Mouse (Mus musculus) embryonic facial prominence, embryonic 12.5 days (tissue): ENCODE measurements around the gene Syn3. TPM values are rescaled to one million over a fixed set of nuclear protein-coding genes. Genes with fewer than 3 reads are reported as not detected.
A peak's percentile ranks its signal among the peaks of the same experiment; 100 is the strongest.

Experiments
- ATAC-seq: fragments of 200-750 bp; cut with Nextera tagmentation; 2 replicates; pipeline ENCODE4 v1.8.0; 2017; ENCODE audit not compliant: insufficient number of reproducible peaks, insufficient read depth, low FRiP score, low TSS enrichment
- H3K27ac ChIP-seq: fragments of 300-500 bp; sonication (generic); 2 replicates; pipeline ENCODE4 v1.5.1; 2016; ENCODE audit warnings: mild to moderate bottlenecking
- H3K27me3 ChIP-seq: fragments of 300-500 bp; sonication (generic); 2 replicates; pipeline ENCODE4 v1.6.1; 2016; ENCODE audit warnings: mild to moderate bottlenecking, moderate library complexity
- H3K36me3 ChIP-seq: fragments of 300-500 bp; sonication (generic); 2 replicates; pipeline ENCODE4 v1.6.1; 2016; ENCODE audit warnings: mild to moderate bottlenecking
- H3K4me1 ChIP-seq: fragments of 300-500 bp; sonication (generic); 2 replicates; pipeline ENCODE4 v1.6.1; 2016
- H3K4me2 ChIP-seq: fragments of 300-500 bp; sonication (generic); replicated peaks from 2 replicates; pipeline ENCODE4 v1.6.1; 2016; ENCODE audit warnings: mild to moderate bottlenecking, moderate library complexity
- H3K4me3 ChIP-seq: fragments of 300-500 bp; sonication (generic); 2 replicates; pipeline ENCODE4 v1.5.1; 2016; ENCODE audit warnings: mild to moderate bottlenecking
- H3K9ac ChIP-seq: fragments of 300-500 bp; sonication (generic); 2 replicates; pipeline ENCODE4 v1.6.1; 2016; ENCODE audit warnings: mild to moderate bottlenecking, moderate library complexity
- H3K9me3 ChIP-seq: fragments of 300-500 bp; sonication (generic); 2 replicates; pipeline ENCODE4 v1.6.1; 2016; ENCODE audit warnings: mild to moderate bottlenecking, moderate library complexity
- WGBS: fragments of 180-500 bp; shearing (Covaris S2); methylation state at CpG from one replicate; pipeline ENCODE4 v1.1.7; 2016; 5-methylcytosine and 5-hydroxymethylcytosine counted together
- polyA plus RNA-seq: library from polyadenylated mRNA; unstranded; fragments of >200 nt; fragmentation: Nextera tagmentation; extraction: Ambion mirVana; gene quantifications from 2 replicates; pipeline ENCODE4 v1.2.1, GENCODE M21; 2016

The Syn3 gene
- polyA plus RNA-seq, 1 experiment from 2014 or later, result 4.0 TPM

- WGBS, result 69% methylated on average over 4 of the region's 4 CpGs
- H3K36me3 ChIP-seq, result no peaks in the 10 kb centered on the region
These were observed 12.7 kb downstream of the Syn3 start for GRCm38 (mm10) chr10:86485971-86486370.

GRCm38 (mm10) chr10:86483968-86484367, 14.7 kb downstream of the Syn3 start:
- H3K9ac ChIP-seq, result no peak overlapping the region
- no peak overlapping the region for H3K4me3 ChIP-seq
- WGBS, result 17% methylated on average over 3 of the region's 3 CpGs
- H3K4me1 ChIP-seq, result peaks cover 7% of the 10 kb centered on the region; the same call in 1 of the 2 replicates
- no peak for ATAC-seq
- no peaks in the 10 kb centered on the region for H3K9me3 ChIP-seq
- no peak overlapping the region for H3K4me2 ChIP-seq
- H3K27ac ChIP-seq, result no peak overlapping the region
- no peaks in the 10 kb centered on the region for H3K36me3 ChIP-seq
- H3K27me3 ChIP-seq, result no peaks in the 10 kb centered on the region

More at GRCm38 (mm10) chr10:86485971-86486370, 12.7 kb downstream of the Syn3 start:
- Histone ChIP-seq H3K27me3 (no peaks in the 10 kb centered on the region), H3K4me3 (no peak overlapping the region), H3K27ac (no peak overlapping the region), H3K4me2 (no peak overlapping the region), H3K9ac (no peak overlapping the region), H3K9me3 (no peaks in the 10 kb centered on the region), H3K4me1 (no peaks in the 10 kb centered on the region)
- no peak for ATAC-seq

- Histone ChIP-seq H3K9ac (no peak overlapping the region), H3K4me1 (peaks cover 7% of the 10 kb centered on the region; the same call in 1 of the 2 replicates), H3K4me2 (no peak overlapping the region), H3K4me3 (no peak overlapping the region), H3K27ac (no peak overlapping the region), H3K9me3 (no peaks in the 10 kb centered on the region), H3K27me3 (no peaks in the 10 kb centered on the region), H3K36me3 (no peaks in the 10 kb centered on the region)
- no peak for ATAC-seq
- WGBS, result 53% methylated on average over 1 of the region's 1 CpGs
These were observed 16.2 kb downstream of the Syn3 start for GRCm38 (mm10) chr10:86482496-86482895.

GRCm38 (mm10) chr10:86480711-86481110, 18.0 kb downstream of the Syn3 start:
- ATAC-seq, result no peak
- Histone ChIP-seq H3K4me1 (peaks cover 7% of the 10 kb centered on the region; the same call in 1 of the 2 replicates), H3K27me3 (no peaks in the 10 kb centered on the region), H3K4me3 (no peak overlapping the region), H3K9me3 (no peaks in the 10 kb centered on the region), H3K27ac (no peak overlapping the region), H3K9ac (no peak overlapping the region), H3K36me3 (no peaks in the 10 kb centered on the region), H3K4me2 (no peak overlapping the region)
- WGBS, result 83% methylated on average over 6 of the region's 6 CpGs

- WGBS, result 35% methylated on average over 4 of the region's 4 CpGs
- no peak overlapping the region for H3K27ac ChIP-seq
- peaks cover 7% of the 10 kb centered on the region; the same call in 1 of the 2 replicates for H3K4me1 ChIP-seq
- H3K4me2 ChIP-seq, result no peak overlapping the region
- no peak overlapping the region for H3K4me3 ChIP-seq
- H3K27me3 ChIP-seq, result no peaks in the 10 kb centered on the region
- ATAC-seq, result no peak
- no peaks in the 10 kb centered on the region for H3K9me3 ChIP-seq
- no peaks in the 10 kb centered on the region for H3K36me3 ChIP-seq
- H3K9ac ChIP-seq, result no peak overlapping the region
These were observed 19.0 kb downstream of the Syn3 start for GRCm38 (mm10) chr10:86479718-86480121.

- H3K9ac ChIP-seq, result no peak overlapping the region
- peaks cover 7% of the 10 kb centered on the region; the same call in 1 of the 2 replicates for H3K4me1 ChIP-seq
- 79% methylated on average over 7 of the region's 7 CpGs for WGBS
- no peaks in the 10 kb centered on the region for H3K9me3 ChIP-seq
- no peaks in the 10 kb centered on the region for H3K36me3 ChIP-seq
- no peak overlapping the region for H3K4me3 ChIP-seq
- H3K27me3 ChIP-seq, result no peaks in the 10 kb centered on the region
- no peak overlapping the region for H3K27ac ChIP-seq
- H3K4me2 ChIP-seq, result no peak overlapping the region
- ATAC-seq, result no peak
These were observed 22.0 kb downstream of the Syn3 start for GRCm38 (mm10) chr10:86476720-86477119.

- Histone ChIP-seq H3K27ac (no peak overlapping the region), H3K4me2 (no peak overlapping the region), H3K36me3 (no peaks in the 10 kb centered on the region), H3K4me1 (peaks cover 7% of the 10 kb centered on the region; the same call in 1 of the 2 replicates), H3K9ac (no peak overlapping the region), H3K27me3 (no peaks in the 10 kb centered on the region), H3K4me3 (no peak overlapping the region), H3K9me3 (no peaks in the 10 kb centered on the region)
- WGBS, result 88% methylated on average over 5 of the region's 5 CpGs
- no peak for ATAC-seq
These were observed 23.4 kb downstream of the Syn3 start for GRCm38 (mm10) chr10:86475270-86475669.

GRCm38 (mm10) chr10:86474176-86475154, 24.2 kb downstream of the Syn3 start:
- no peak for ATAC-seq
- H3K4me1 ChIP-seq, result peaks cover under 1% of the 10 kb centered on the region; the same call in 1 of the 2 replicates
- H3K9me3 ChIP-seq, result no peaks in the 10 kb centered on the region
- WGBS, result 52% methylated on average over 8 of the region's 8 CpGs
- H3K4me2 ChIP-seq, result no peak overlapping the region
- H3K9ac ChIP-seq, result no peak overlapping the region
- no peaks in the 10 kb centered on the region for H3K36me3 ChIP-seq
- no peak overlapping the region for H3K4me3 ChIP-seq
- no peak overlapping the region for H3K27ac ChIP-seq
- H3K27me3 ChIP-seq, result no peaks in the 10 kb centered on the region

GRCm38 (mm10) chr10:86473637-86474154, 25.0 kb downstream of the Syn3 start:
- no peaks in the 10 kb centered on the region for H3K4me1 ChIP-seq
- H3K27me3 ChIP-seq, result no peaks in the 10 kb centered on the region
- no peak overlapping the region for H3K4me2 ChIP-seq
- H3K9ac ChIP-seq, result no peak overlapping the region
- no peak overlapping the region for H3K27ac ChIP-seq
- H3K36me3 ChIP-seq, result no peaks in the 10 kb centered on the region
- WGBS, result 38% methylated on average over 3 of the region's 3 CpGs
- no peak for ATAC-seq
- no peaks in the 10 kb centered on the region for H3K9me3 ChIP-seq
- H3K4me3 ChIP-seq, result no peak overlapping the region

- Histone ChIP-seq H3K27ac (no peak overlapping the region), H3K9me3 (no peaks in the 10 kb centered on the region), H3K36me3 (no peaks in the 10 kb centered on the region), H3K9ac (no peak overlapping the region), H3K27me3 (no peaks in the 10 kb centered on the region), H3K4me2 (no peak overlapping the region), H3K4me3 (no peak overlapping the region), H3K4me1 (no peaks in the 10 kb centered on the region)
- no peak for ATAC-seq
- WGBS, result 69% methylated on average over 13 of the region's 13 CpGs
These were observed 29.8 kb downstream of the Syn3 start for GRCm38 (mm10) chr10:86468612-86469546.

GRCm38 (mm10) chr10:86463538-86464199, 35.0 kb downstream of the Syn3 start:
- Histone ChIP-seq H3K4me1 (peaks cover 3% of the 10 kb centered on the region), H3K4me2 (no peak overlapping the region), H3K27ac (no peak overlapping the region), H3K9me3 (no peaks in the 10 kb centered on the region), H3K9ac (no peak overlapping the region), H3K36me3 (no peaks in the 10 kb centered on the region), H3K4me3 (no peak overlapping the region), H3K27me3 (no peaks in the 10 kb centered on the region)
- peak; percentile 55; the same call in 1 of the 2 replicates for ATAC-seq
- 21% methylated on average over 5 of the region's 5 CpGs for WGBS
